Mouse (Mus musculus): ENCODE measurements around the gene Rnf5.

DNA sequence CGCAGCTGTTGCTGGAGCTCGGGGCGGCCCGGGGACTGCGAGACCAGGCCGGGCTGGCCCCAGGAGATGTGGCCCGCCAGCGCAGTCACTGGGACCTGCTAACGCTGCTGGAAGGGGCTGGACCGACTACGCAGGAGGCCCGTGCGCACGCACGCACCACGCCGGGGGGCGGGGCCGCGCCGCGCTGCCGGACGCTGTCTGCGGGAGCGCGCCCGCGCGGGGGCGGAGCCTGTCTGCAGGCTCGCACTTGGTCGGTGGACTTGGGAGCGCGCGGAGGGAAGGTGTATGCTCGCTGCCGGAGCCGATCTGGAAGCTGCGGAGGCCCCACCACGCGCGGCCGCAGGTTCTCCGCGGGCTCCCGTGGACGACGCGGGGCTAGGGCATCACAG is 16.1 kb downstream of the Rnf5 start:
- no peak for TF ChIP-seq GATA1 (IDR thresholded peaks at IDR 0.05; ENCODE audit: borderline replicate concordance, low read length)
- TF ChIP-seq FLI1 (IDR thresholded peaks at IDR 0.05; ENCODE audit: low read length) = no peak

Measured in megakaryocyte, embryonic 14.5 days (primary cell).